Mouse (Mus musculus) left cerebral cortex, postnatal 10 days (tissue): ENCODE results near the gene Slc16a8. TPM values are rescaled to one million over a fixed set of nuclear protein-coding genes. Genes with fewer than 3 reads are reported as not detected.
"Not testable (repeated sequence)": the region's sequence is repeated elsewhere in the genome, so short reads cannot be mapped to it uniquely, and the experiment has no call there.

Experiments
- DNase-seq, 2 experiments: peaks; one replicate each; pipeline ENCODE4 v3.0.0; 2021 to 2022; ENCODE audit warnings: low spot score in 2 of 2, mixed read lengths in 1 of 2; ENCODE audit errors: extremely low spot score in 1 of 2
- intact Hi-C: fragments of 180-260 bp; cut with DNase I; formaldehyde crosslinking; loops from one replicate; pipeline ENCODE4 v1.15.1; 2025
- total RNA-seq, 2 experiments: library from RNA; stranded (reverse); gene quantifications; 2 replicates each; pipeline ENCODE4 v1.2.3; 2021

The Slc16a8 gene
- total RNA-seq, 2 experiments from 2014 or later = 0.19 TPM; not detected in 1

DNA sequence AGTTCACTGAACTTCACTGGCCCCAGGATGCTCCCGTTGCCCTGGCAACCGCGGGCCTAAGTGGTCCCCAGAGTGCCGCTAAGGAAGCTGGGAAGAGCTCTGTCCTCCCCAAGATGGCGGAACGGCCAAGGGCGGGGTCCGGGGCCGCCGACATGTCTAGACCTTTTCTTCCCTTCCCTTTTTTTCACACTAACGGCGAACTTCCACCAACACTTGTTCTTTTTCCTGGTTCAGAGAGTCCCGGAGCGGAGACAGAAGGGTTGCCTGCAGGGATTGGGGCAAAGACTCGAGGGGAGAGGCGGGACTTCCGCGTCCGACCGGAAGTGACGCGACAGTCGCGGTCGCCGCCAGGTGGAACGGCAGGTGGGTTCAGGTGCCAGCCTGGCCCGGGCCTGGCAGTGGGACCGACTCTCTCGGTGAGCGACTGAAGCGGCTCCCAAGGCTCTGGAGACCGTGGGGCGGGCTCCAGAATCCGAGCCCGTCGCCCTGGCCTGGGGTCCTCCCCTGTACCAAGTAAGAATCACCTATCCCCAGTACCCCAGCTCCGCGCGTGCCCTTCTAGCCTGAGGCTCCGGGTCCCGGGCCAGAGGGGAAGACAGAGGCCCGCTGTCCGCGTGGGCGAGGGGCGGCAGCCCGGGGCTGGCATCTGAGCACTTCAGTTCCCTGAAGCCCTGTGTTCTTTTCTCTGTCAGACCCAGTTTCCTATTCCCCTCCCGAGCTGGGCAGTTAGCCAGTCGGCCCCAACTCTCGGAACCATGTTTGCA lies 25.3 kb downstream of the Slc16a8 start, which contains the start of the genes Pick1 and Gm49486:
Gene Pick1 (plus strand): TSS at position 116 of the 764 bp plus-strand sequence.
Gene Gm49486 (plus strand): TSS at position 334 of the 764 bp plus-strand sequence.
- DNase-seq = peak; percentile 78 to 92
- intact Hi-C loops = no loop called here

- intact Hi-C loops, DNase-seq: not testable (repeated sequence)
Measured at GRCm38 (mm10) chr15:79225780-79226179, 28.8 kb downstream of the Slc16a8 start.

- intact Hi-C loops = no loop called here
- DNase-seq = peak; percentile 79 to 81
Measured at GRCm38 (mm10) chr15:79224685-79225084, 29.9 kb downstream of the Slc16a8 start.

DNA sequence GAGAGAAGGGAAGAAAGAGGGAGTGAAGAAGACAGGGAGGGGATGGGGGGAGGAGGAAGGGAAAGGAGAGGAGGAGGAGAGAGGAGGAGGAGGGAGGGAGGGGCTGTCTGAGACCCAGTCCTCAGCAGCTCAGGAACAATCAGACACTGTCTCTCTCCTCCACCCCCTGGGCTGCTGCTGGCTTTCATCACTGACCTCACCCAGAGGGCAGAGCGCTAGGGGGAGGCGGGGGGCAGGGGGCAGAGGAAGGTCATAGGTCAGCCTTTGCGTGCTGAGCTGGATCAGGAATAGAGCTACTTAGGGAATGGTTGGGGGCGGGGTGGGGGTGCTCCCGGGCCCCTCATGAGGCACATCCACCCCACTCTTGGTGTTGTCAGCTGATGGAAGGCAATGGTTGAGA lies 30.9 kb downstream of the Slc16a8 start:
- intact Hi-C loops = no loop called here
- no peak for DNase-seq

- DNase-seq = no peak
- intact Hi-C loops = no loop called here
Measured at GRCm38 (mm10) chr15:79219572-79219971, 35.0 kb downstream of the Slc16a8 start.

DNA sequence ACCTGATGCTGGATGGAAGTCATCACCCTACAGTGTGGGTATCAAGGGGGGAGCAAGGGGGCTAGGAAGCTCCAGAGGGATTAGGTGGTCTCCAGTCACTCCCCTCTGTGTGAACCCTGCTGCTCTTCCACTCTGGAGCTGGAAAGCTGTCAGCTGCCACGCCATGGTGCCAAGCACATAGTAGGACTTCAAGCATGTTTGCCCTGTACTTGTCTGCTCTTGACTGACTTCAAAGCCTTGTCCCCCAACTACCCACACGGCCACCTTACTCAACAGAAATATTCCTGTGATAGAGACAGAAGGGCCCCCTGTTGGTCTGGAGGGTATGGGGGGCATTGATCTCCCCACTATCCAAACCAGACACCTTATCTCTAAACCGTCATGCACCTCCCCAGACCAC lies 38.4 kb downstream of the Slc16a8 start:
- intact Hi-C loops = no loop called here
- no peak for DNase-seq

- no peak for DNase-seq
- intact Hi-C loops = no loop called here
Measured at GRCm38 (mm10) chr15:79213591-79213990, 41.0 kb downstream of the Slc16a8 start.

DNA sequence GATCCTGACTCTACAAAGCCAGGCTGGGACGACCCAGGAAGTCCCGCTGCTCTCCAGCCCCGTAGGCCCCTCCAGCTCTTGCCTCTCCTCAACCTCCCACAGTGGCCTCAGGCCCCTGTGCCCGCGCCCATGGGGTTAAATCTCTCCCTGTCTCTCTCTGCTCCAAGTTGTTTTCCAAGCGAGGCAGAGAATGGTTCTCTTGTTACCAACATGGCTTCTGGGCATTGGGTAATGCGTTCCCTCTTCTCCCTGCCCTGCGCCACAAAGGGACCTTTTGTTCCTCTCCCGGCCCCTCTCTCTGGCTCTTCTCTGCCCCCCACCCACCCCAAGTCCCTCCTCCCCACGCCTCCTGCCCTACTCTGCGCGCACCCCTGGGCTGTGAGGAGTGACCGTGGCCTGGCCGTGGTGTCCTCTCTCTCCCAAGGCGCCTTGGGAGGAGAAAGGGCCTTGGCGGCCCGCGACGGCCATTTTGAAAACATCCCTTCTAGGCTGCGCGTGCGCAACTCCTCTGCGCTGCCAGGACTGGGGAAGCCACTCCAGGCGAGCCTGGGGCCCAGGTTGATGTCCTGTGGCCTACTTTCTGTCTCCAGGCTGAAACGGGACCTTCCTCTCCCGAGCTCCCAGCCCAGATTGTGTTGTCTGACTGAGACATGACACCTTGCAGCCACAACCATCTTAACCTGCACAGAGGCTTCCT lies 41.7 kb downstream of the Slc16a8 start:
- DNase-seq = peak in 1 of 2 experiments; percentile 57
- intact Hi-C loops = no loop called here

DNA sequence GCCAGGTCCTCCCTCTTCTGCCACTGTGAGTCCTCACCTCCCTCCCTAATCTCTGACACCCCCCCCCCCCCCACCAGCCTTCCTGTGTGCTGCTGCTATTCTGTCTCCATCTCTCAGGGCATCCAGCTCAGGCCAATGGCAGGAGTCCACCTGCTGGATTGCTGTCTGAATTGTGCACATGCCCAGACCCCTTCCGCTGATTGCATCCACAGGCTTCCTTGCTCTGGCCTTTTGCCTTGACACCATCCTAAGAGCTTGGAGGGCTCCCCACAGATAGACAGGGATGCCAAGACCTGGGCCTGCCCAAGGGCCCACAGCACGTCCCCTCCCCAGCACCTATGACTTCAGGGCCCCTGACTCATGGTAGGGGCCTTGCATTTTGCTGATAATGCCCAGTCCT lies 44.2 kb downstream of the Slc16a8 start:
- intact Hi-C loops = no loop called here
- DNase-seq = no peak

- intact Hi-C loops = no loop called here
- peak in 1 of 2 experiments; percentile 53 for DNase-seq
Measured at GRCm38 (mm10) chr15:79208758-79209439, 45.7 kb downstream of the Slc16a8 start.

GRCm38 (mm10) chr15:79208211-79208610 lies 46.4 kb downstream of the Slc16a8 start:
- DNase-seq = no peak
- intact Hi-C loops = no loop called here

DNA sequence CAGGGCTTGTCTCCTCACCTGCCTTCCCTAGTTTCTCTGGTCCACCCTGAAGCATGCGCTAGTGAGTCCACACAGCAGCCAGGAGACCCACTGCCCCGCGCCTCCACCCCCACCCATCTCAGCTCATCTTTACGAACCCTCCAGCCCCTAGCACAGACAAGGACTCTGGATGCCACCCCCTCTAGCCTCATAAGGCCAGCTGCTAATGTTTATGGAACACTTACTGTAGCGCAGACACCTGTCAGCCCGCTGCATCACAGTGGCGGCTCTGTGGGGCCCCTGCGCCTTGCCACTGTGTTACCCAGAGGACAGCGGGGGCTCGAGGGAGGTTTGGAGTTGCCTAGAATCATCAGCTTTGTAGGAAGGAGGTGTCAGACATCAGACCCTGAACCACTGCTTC lies 52.0 kb downstream of the Slc16a8 start:
- peak; percentile 31 to 45 for DNase-seq
- intact Hi-C loops = no loop called here

DNA sequence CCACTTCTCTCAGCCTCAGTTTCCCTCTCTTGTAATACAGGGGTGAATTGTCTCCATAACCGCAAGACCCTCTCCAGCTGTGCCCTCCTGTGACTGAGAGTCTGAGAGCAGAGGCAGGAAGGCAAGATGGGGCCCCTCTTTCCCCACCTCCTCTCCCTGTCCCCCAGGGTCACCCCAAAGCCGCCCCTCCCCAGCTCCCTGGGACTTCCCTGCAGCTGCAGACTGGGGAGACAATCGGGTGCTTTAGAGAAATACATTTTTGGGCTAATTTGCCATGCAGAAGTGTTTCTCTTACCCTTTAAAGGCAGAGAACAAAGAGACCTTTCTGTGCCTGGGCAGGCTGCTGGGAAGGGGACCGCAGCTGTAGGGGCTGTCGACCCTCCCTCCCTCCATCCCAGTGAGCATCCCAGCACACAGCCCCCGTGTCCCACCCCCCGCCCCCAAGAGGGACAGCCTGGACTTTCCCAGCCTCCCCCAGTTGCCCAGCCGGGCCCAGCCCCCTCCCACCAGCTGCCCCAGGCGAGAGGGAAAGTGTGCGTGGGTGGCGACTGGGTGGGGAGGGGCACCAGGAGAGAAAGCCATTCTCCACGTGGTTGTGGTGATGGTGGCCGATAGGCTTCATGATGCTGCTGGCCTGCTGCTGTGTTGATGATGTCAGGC lies 52.9 kb downstream of the Slc16a8 start:
- intact Hi-C loops = no loop called here
- peak in 1 of 2 experiments; percentile 86 for DNase-seq

Other genes with a start within 250 kb of the Slc16a8 start
- gene H1f0, start 226.3 kb downstream of the Slc16a8 start, total RNA-seq = 10 to 100 TPM; 73.4 to 81.3 TPM
- gene Galr3, start 212.9 kb downstream of the Slc16a8 start, total RNA-seq = under 1 TPM; 0.36 to 0.45 TPM
- gene Ankrd54, start 191.9 kb downstream of the Slc16a8 start, total RNA-seq = 10 to 100 TPM; 17.9 to 20.1 TPM
- gene Eif3l, start 179.6 kb downstream of the Slc16a8 start, total RNA-seq = 100 to 1,000 TPM in 1 of 2 experiments, 10 to 100 TPM in 1; 95.5 to 100 TPM
- 10 to 100 TPM; 31.4 to 34.0 TPM for gene Micall1, start 145.9 kb downstream of the Slc16a8 start, total RNA-seq
- gene Polr2f, start 113.8 kb downstream of the Slc16a8 start, total RNA-seq = 100 to 1,000 TPM; 123 to 124 TPM
- 10 to 100 TPM; 12.2 to 16.5 TPM for gene 1700088E04Rik, start 113.5 kb downstream of the Slc16a8 start, total RNA-seq
- gene Sox10, start 89.5 kb downstream of the Slc16a8 start, total RNA-seq = 10 to 100 TPM; 22.5 to 27.0 TPM
- 10 to 100 TPM; 53.9 to 59.1 TPM for gene Pick1, start 25.6 kb downstream of the Slc16a8 start, total RNA-seq
- 1 to 10 TPM; 1.3 to 1.8 TPM for gene Gm49486, start 25.4 kb downstream of the Slc16a8 start, total RNA-seq
- gene Baiap2l2, start 30.8 kb upstream of the Slc16a8 start, total RNA-seq = 1 to 10 TPM; 7.0 to 9.1 TPM
- 10 to 100 TPM; 21.9 to 22.3 TPM for gene Pla2g6, start 73.6 kb upstream of the Slc16a8 start, total RNA-seq
- 1 to 10 TPM; 1.3 to 3.1 TPM for gene Maff, start 91.9 kb upstream of the Slc16a8 start, total RNA-seq
- gene Tmem184b, start 148.8 kb upstream of the Slc16a8 start, total RNA-seq = 10 to 100 TPM; 51.2 to 54.0 TPM
- gene Csnk1e, start 200.8 kb upstream of the Slc16a8 start, total RNA-seq = 100 to 1,000 TPM; 181 to 198 TPM